ENCODE assay signal across 9 mouse cellular contexts in genomic region chr2:157287542-157287941, GRCm38 (mm10). TPM values are rescaled to one million over a fixed set of nuclear protein-coding genes. Genes with fewer than 3 reads are reported as not detected.
A peak's percentile ranks its signal among the peaks of the same experiment; 100 is the strongest.
DNase-seq lines count a peak whose midpoint lies in the region; ATAC-seq and TF ChIP-seq lines count a peak whose summit lies in the region.
"Had no signal": no experiment of that assay in that cellular context is flagged by ENCODE, and none has a peak within 500 bp of the region (broad histone marks: within the 10 kb centered on the region; RNA-seq: fewer than 3 reads in every experiment).

No protein-coding gene starts in this region.

- no peaks in the 10 kb centered on the region; the same call in 1 of the 2 replicates for H3K36me3 ChIP-seq in kidney, adult 2 months (ENCODE audit: control insufficient read depth, insufficient read depth, low read length)
- peaks cover 96% of the 10 kb centered on the region for H3K36me3 ChIP-seq in kidney, embryonic 15.5 days
- H3K36me3 ChIP-seq in hindbrain, embryonic 14.5 days (replicated peaks; ENCODE audit: control insufficient read depth, insufficient read depth) = peaks cover 88% of the 10 kb centered on the region

- TF ChIP-seq CTCF in kidney, adult 2 months (conservative IDR thresholded peaks at IDR 0.05; ENCODE audit: insufficient read depth, insufficient read length, low read depth, low read length) = peak; percentile 61

- intact Hi-C loops in left cerebral cortex, postnatal 36 days (cut with DNase I) = no loop called here

- H3K4me1 ChIP-seq in kidney, adult 2 months (ENCODE audit: control insufficient read depth, insufficient read depth, low read length) = no peaks in the 10 kb centered on the region
- H3K4me1 ChIP-seq in kidney, embryonic 15.5 days = 0 out of 2 replicates have a peak, but pooled peaks cover 3% of the 10 kb centered on the region
- H3K4me1 ChIP-seq in hindbrain, embryonic 14.5 days (replicated peaks; ENCODE audit: control insufficient read depth, insufficient read depth, low read length) = no peaks in the 10 kb centered on the region

- no peak for ATAC-seq in kidney, embryonic 15.5 days (replicated peaks; ENCODE audit: low FRiP score)
- ATAC-seq in hindbrain, embryonic 14.5 days (ENCODE audit: low FRiP score) = no peak

- H3K9me3 ChIP-seq in kidney, embryonic 15.5 days (replicated peaks) = no peaks in the 10 kb centered on the region
- H3K9me3 ChIP-seq in hindbrain, embryonic 14.5 days (ENCODE audit: control insufficient read depth, low read length) = no peaks in the 10 kb centered on the region
- H3K9me3 ChIP-seq: megakaryocyte, embryonic 14.5 days had no signal

- TF ChIP-seq POLR2A in kidney, adult 2 months (IDR thresholded peaks at IDR 0.05; ENCODE audit: low read depth, low read length) = no peak

- DNase-seq in kidney, adult 2 months = peak; percentile 47
- peak; percentile 71 for DNase-seq in MN1 (ENCODE audit: low spot score)
- peak; percentile 36 to 41 for DNase-seq in cerebellum, postnatal 36 days
- DNase-seq in hindbrain, embryonic 14.5 days (ENCODE audit: low spot score) = peak; percentile 85
- peak; percentile 37 to 45 for DNase-seq in left cerebral cortex, postnatal 36 days (ENCODE audit: low spot score in 2 of 2)
- DNase-seq in retina, postnatal 1 day = peak; percentile 68
- DNase-seq in ovary, postnatal 10 days (ENCODE audit: low spot score) = no peak

- no peak overlapping the region for H3K4me3 ChIP-seq in kidney, adult 2 months (ENCODE audit: insufficient read depth, low read depth, low read length)
- no peak overlapping the region for H3K4me3 ChIP-seq in kidney, embryonic 15.5 days (replicated peaks)
- no peak overlapping the region for H3K4me3 ChIP-seq in hindbrain, embryonic 14.5 days (replicated peaks; ENCODE audit: low read length)
- H3K4me3 ChIP-seq: megakaryocyte, embryonic 14.5 days had no signal

- H3K9ac ChIP-seq in kidney, embryonic 15.5 days = no peak overlapping the region
- H3K9ac ChIP-seq in hindbrain, embryonic 14.5 days = no peak overlapping the region

- H3K27ac ChIP-seq in kidney, adult 2 months (ENCODE audit: insufficient read depth, low read depth, low read length) = no peak overlapping the region
- H3K27ac ChIP-seq in kidney, embryonic 15.5 days = no peak overlapping the region
- H3K27ac ChIP-seq in hindbrain, embryonic 14.5 days = no peak overlapping the region

- H3K4me2 ChIP-seq in kidney, embryonic 15.5 days = no peak overlapping the region
- no peak overlapping the region for H3K4me2 ChIP-seq in hindbrain, embryonic 14.5 days (replicated peaks)

- 9% methylated on average over 3 of the region's 3 CpGs for WGBS in kidney, adult 2 months
- WGBS in kidney, embryonic 15.5 days = 17% methylated on average over 3 of the region's 3 CpGs
- 29% methylated on average over 3 of the region's 3 CpGs for WGBS in hindbrain, embryonic 14.5 days

- no peaks in the 10 kb centered on the region for H3K27me3 ChIP-seq in kidney, adult 2 months (replicated peaks; ENCODE audit: control insufficient read depth, insufficient read depth, low read length)
- no peaks in the 10 kb centered on the region for H3K27me3 ChIP-seq in kidney, embryonic 15.5 days
- no peaks in the 10 kb centered on the region for H3K27me3 ChIP-seq in hindbrain, embryonic 14.5 days (ENCODE audit: control insufficient read depth, insufficient read depth, low read length)
- H3K27me3 ChIP-seq: megakaryocyte, embryonic 14.5 days had no signal

RNA-seq across cellular contexts. Expression of gene Mroh8, which starts 8.2 kb away (rescaled TPM):
- polyA plus RNA-seq in kidney, adult 2 months (2012; rRNA removed) = 0.12 and 0.13 TPM in 2 replicates
- 0.47 and 0.59 TPM in 2 replicates for polyA plus RNA-seq in kidney, embryonic 15.5 days (2015; fragmentation: Nextera tagmentation; extraction: Ambion mirVana)
- polyA plus RNA-seq in hindbrain, embryonic 14.5 days (2014; fragmentation: Nextera tagmentation; extraction: Ambion mirVana) = 0.09 and 0.41 TPM in 2 replicates
- total RNA-seq in left cerebral cortex, postnatal 36 days (2021) = 1 to 10 TPM; 1.8 to 1.9 TPM

RNA-seq across cellular contexts. Expression of gene Rpn2, which starts 8.7 kb away (rescaled TPM):
- polyA plus RNA-seq in kidney, adult 2 months (2012; rRNA removed) = 171 and 196 TPM in 2 replicates
- 311 and 322 TPM in 2 replicates for polyA plus RNA-seq in kidney, embryonic 15.5 days (2015; fragmentation: Nextera tagmentation; extraction: Ambion mirVana)
- 210 and 221 TPM in 2 replicates for polyA plus RNA-seq in hindbrain, embryonic 14.5 days (2014; fragmentation: Nextera tagmentation; extraction: Ambion mirVana)
- 100 to 1,000 TPM; 124 to 128 TPM for total RNA-seq in left cerebral cortex, postnatal 36 days (2021)

RNA-seq across cellular contexts. Expression of gene Ghrh, which starts 59.8 kb away (rescaled TPM):
- not detected in 2 replicates for polyA plus RNA-seq in kidney, adult 2 months (2012; rRNA removed)
- polyA plus RNA-seq in kidney, embryonic 15.5 days (2015; fragmentation: Nextera tagmentation; extraction: Ambion mirVana) = 0.35 TPM in 1 of 2 replicates, not detected in the other
- 0.58 and 0.94 TPM in 2 replicates for polyA plus RNA-seq in hindbrain, embryonic 14.5 days (2014; fragmentation: Nextera tagmentation; extraction: Ambion mirVana)
- total RNA-seq in left cerebral cortex, postnatal 36 days (2021) = not detected
